Mouse (Mus musculus): Measurements from ENCODE around the gene 2010109A12Rik. TPM values are rescaled to one million over a fixed set of nuclear protein-coding genes. Genes with fewer than 3 reads are reported as not detected.

Gene 2010109A12Rik
- total RNA-seq, 2 experiments from 2014 or later = 0.20 to 3.7 TPM

DNA sequence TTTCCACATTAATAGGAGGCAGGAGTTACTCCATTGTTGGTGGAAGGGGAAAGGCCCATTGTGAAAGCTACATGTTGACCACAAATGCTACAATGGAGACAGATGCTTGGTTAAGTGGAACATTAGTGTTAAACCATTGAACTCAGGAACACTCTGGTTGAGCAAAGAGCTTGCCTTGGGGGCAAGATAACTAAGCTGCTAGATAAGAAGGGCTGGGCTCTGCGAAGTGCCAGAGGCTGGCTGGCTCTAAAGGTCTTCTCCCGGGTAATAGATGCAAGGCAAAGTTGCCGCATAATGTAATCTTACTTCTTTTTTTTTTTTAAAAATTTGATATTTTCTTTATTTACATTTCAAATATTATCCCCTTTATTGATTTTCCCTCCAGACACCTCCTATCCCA, 20.8 kb downstream of the 2010109A12Rik start:
- ATAC-seq (ENCODE audit: poor library complexity, severe bottlenecking) = no peak

DNA sequence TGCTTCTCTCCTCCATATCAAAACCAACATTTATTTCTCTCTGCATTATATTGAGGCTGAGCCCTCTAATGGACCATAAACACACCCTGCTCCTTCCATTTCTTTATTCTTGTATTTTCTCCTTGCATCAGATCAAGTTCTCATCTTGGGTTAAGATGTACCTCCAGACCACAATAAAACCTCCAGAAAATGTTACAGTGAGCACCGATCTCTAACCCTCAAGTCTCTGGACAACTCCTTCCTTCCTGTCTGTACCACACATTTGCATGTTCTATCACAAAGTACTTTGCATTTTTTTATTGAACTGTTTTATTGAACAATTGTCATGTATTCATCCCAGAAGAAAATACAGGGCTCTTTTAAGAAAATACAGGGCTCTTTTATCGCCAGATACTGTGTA, 23.2 kb downstream of the 2010109A12Rik start:
- no peak for ATAC-seq (ENCODE audit: poor library complexity, severe bottlenecking)

DNA sequence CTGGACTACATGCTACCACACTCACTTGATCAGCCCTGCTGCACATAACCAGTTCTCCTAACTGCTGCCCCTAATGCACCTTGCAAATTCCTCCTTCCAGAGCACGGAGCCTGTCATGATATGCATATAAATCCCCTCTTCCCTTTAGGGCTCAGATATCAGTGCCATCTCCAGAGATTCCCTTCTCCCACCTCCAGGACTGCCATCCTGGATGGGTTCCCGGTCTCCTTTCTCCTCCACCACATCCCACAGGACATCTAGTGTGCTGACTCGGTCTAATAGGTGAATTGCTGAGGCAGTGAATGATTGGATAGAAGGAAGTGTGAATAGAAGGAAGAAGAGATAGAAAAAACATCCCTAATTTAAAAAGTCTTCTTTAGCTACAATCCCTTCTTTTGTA, 25.4 kb downstream of the 2010109A12Rik start:
- ATAC-seq (ENCODE audit: poor library complexity, severe bottlenecking) = no peak

DNA sequence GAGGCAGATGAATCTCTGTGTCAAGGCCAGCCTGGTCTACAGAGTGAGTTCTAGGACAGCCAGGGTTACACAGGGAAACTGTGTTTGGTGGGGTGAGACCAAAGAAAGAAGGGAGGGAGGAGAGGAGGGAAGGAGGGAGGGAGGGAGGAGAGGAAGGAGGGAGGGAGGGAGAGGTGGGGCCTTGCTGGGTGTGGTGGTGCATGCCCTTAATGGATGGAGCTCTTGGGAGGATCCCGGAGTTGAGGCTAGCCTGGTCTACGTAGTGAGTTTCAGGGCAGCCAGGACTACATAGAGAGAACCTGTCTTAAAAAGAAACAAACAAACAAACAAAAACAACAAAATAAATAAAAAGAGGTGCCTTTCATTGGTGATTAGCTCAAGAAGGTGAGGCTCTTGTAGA, 26.5 kb downstream of the 2010109A12Rik start:
- ATAC-seq (ENCODE audit: poor library complexity, severe bottlenecking) = no peak

GRCm38 (mm10) chr5:93234130-93234529, 27.8 kb downstream of the 2010109A12Rik start:
- no peak for ATAC-seq (ENCODE audit: poor library complexity, severe bottlenecking)

GRCm38 (mm10) chr5:93234605-93235004, 28.3 kb downstream of the 2010109A12Rik start:
- ATAC-seq (ENCODE audit: poor library complexity, severe bottlenecking) = no peak

DNA sequence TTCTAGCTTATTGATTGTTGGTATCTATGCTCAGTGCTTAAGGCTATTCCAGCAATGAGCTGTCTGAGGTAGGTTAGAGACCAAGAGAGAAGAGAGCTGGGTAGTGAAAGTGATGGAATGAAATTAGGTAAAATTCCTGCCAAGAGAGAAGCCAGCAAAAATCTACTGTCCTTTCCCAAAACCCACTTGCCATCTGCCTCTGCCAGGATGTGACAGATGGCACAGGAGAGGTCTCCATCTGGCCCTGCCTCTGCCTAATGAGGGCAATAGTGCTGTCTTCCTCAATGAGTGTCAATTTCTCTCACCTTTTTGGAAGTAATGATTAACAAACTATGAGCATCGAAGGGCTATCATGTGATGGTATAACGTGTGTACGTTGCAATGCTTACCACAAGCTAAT, 29.6 kb downstream of the 2010109A12Rik start:
- ATAC-seq (ENCODE audit: poor library complexity, severe bottlenecking) = no peak

DNA sequence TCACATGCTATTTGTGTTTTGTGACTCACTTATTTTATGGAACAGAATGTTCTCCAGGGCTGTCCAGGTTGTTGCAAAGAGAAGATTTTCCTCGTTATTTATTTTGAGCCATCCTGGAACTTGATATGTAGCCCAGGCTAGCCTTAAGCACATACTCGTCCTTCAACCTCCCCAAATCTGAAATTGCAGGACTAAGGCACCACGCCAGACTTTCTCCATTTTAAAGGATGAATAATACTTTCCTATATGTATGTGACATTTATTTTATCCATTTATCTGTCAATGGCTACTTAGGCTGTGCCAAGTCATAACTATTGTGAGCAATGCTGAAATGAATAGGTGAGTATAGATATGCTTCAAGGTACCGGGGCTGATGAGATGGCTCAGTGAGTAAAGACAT, 30.2 kb downstream of the 2010109A12Rik start:
- ATAC-seq (ENCODE audit: poor library complexity, severe bottlenecking) = no peak

DNA sequence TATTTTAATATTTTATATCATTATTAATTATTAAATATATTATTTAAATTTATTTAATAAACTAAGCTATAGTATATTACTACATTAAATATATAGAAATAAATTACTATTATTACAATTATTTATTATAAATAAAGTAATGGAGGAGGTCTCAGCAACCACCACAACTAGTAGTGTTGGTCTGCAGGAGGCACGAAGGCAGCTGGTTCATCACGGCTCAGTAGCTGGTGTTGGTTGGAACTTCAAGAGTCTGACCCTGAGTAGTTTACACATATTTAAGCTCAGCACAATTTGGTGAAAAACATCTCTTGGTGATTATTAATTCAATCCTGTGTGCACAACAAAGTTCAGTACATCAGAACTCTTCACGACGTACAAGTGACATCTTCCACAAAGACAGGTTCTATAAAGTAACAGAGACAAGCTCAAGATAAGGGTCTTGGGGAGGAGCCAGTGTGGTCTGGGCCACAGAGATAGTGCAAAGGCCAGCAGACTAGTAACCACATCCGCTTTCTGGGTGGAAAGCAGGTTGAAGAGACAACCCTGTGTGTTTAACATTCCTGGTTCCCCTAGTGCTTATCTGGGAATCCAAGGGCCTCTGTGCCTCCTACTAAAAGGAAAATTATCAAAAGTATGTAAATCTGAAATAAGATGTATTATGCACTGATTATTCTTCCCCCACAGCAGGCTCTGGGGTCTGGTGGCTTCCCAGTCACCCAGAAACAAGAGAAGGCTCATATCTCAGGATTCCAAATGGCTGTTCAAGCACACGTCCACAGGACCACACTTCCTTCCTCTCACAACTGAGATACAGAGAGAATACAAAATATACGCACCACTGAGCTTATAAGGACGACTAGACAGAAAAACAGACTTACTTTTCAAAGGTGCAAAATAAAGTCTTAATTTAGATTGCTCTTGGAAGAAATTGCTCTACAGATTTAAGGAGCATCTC, 33.5 kb downstream of the 2010109A12Rik start:
- ATAC-seq (ENCODE audit: poor library complexity, severe bottlenecking) = peak; percentile 98

DNA sequence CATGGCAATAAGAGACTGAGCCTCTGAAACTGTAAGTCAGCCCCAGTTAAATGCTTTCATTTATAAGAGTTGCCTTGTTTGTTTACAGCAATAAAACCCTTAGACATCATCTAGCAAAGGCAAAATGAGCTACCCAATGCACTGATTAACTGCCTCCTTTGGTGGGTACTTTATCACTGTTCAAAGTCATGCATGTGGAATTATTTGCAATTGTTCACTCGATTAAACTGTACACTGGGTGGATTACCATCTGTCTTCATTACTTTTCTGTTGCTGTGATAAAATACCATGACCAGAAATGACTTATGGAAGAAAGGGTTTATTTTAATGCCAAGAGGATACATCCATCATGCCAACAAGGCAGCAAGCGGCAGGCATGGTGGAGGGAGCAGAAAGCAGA, 39.0 kb downstream of the 2010109A12Rik start:
- no peak for ATAC-seq (ENCODE audit: poor library complexity, severe bottlenecking)

DNA sequence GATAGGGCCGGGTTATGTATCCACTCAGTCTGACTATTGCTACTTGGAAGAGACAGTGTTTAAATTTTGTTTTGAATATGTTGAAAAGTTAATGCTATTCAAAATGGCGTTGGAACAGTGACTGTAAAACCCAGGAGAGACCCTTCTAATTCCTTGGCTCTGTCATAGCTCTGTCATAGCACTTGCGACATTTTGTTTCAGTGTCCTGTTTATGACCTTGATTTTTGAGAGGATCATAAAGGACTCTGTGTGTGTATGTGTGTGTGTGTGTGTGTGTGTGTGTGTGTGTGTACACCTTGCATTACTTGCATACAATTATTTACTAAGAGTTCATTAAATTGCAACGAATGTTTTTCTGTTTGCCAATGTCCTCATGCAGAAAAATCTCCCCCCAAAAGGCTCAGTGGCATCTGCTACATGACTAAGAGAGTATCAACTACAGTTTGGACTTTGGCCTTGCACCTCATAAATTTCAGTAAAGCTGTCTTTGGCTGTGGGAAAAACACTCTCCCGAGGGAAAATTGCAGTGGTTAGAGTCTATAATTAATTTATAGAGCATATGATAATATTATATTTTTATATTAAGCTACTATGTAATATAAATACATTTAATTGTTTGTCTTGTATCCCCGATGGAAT, 43.7 kb downstream of the 2010109A12Rik start:
- ATAC-seq (ENCODE audit: poor library complexity, severe bottlenecking) = no peak

- ATAC-seq (ENCODE audit: poor library complexity, severe bottlenecking) = no peak
Measured at GRCm38 (mm10) chr5:93251001-93251760, 44.9 kb downstream of the 2010109A12Rik start.

DNA sequence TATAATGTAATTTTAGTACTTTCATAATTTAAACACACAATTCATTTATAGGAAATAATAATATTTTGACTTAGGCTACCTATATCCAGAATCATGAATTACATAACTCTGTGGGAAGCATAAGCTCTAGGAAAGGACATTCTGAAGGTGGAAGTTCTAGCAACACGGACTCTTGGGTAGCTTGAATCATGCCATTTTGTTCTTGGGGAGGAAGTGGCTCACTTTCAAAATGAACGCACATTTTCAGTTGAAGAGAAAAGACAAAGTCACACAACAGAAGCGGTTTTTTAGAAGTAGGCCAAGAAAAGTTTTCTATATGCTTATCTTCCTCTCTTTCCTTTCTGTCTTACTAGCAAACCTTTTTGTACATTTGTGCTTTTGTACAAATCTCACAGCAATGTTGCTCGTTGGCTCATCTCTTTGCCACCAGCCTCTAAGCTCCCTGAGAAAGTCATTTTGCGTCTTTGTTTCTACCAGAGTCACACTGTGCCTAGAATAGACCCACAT, 49.5 kb downstream of the 2010109A12Rik start:
- ATAC-seq (ENCODE audit: poor library complexity, severe bottlenecking) = no peak

- ATAC-seq (ENCODE audit: poor library complexity, severe bottlenecking) = no peak
Measured at GRCm38 (mm10) chr5:93256820-93257405, 50.6 kb downstream of the 2010109A12Rik start.

DNA sequence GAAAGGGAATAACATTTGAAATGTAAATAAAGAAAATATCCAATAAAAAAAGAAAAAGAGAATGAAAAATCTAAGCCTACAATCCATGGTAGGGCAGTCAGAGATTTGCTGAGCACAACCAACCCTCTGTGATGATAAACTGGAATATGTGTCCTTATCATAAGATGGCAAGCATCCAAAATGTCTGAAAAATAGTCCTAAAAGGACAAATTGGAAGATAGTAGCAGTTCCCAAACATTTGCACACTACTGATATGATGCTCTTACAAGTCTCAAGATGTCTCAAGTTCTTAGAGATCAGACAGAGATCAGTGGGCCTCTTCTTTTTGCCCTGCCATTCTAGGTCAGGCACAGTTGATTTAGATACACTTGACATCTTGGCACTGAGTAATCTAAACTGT, 53.0 kb downstream of the 2010109A12Rik start:
- no peak for ATAC-seq (ENCODE audit: poor library complexity, severe bottlenecking)

DNA sequence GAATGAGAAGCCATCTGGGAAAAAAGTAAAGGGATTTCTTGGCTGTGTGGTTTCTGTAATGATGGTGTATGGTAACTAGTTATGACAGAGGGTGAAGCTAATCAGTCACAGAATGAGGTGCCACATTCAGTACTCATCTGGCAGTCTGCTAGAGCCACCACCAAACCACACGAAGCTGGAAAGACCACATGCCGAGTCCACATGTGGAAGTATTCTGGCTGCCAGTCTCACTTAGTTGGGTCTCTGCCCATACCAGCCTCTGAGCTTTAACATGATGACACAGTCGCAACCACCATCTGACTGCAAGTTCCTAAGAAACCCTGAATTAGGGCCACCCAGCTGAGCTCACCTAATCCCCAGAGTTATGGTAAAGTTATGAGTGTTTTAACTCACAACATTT, 54.7 kb downstream of the 2010109A12Rik start:
- ATAC-seq (ENCODE audit: poor library complexity, severe bottlenecking) = no peak

GRCm38 (mm10) chr5:93262751-93263150, 56.4 kb downstream of the 2010109A12Rik start:
- no peak for ATAC-seq (ENCODE audit: poor library complexity, severe bottlenecking)

Measured in megakaryocyte, adult 5-6 weeks (primary cell).